Mouse (Mus musculus): ENCODE results near the gene Dctn5. TPM values are rescaled to one million over a fixed set of nuclear protein-coding genes. Genes with fewer than 3 reads are reported as not detected.

Dctn5 gene
- polyA plus RNA-seq, 1 experiment: 3.7 TPM

DNA sequence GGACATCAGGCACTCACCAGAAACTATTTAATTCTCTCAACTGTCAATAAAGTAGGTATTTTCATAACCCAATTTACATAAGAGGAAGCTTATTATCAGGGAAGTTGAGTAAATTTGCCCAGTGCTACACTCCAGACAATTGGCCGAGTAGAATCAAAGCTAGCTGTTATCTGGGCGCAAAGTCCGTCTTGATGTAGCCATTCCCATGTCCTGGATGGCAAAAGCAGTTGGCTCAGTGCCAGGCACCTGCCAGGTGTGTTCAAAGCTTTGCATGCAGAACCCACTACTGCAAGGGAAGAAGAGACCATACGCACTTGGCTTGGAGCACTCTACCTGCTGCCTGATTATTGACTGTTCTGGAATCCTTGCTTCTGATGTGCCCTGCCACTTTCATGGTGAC lies 19.6 kb downstream of the Dctn5 start:
- no peak for TF ChIP-seq GATA1 (IDR thresholded peaks at IDR 0.05; ENCODE audit: low read length)

- no peak for TF ChIP-seq GATA1 (IDR thresholded peaks at IDR 0.05; ENCODE audit: low read length)
These were observed 25.6 kb downstream of the Dctn5 start for GRCm38 (mm10) chr7:122158488-122158887.

- TF ChIP-seq GATA1 (IDR thresholded peaks at IDR 0.05; ENCODE audit: low read length): no peak
These were observed 26.4 kb downstream of the Dctn5 start, which contains the start of gene Plk1 for GRCm38 (mm10) chr7:122158915-122159902. Plk1 (plus strand) TSS chr7:122159439.

DNA sequence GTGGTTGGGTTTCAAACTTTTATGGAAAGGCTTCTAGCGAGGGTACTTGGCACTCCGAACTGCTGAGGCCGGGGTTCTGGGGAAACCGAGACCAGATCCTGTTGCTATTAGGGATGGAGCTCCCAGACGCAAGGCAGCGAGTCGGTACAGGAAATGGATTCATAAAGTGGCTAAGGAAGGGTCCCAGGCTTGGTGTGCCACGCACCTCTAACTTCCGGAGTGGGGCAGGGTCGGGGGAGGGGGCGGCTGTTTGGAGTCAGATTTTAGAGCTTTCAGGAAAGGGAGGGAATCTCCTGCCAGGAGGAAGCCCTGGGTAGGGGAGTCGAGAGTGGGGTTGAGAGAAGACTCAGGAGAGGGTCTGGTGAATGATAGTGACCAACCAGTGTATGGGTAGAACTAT lies 27.2 kb downstream of the Dctn5 start:
- no peak for TF ChIP-seq GATA1 (IDR thresholded peaks at IDR 0.05; ENCODE audit: low read length)

GRCm38 (mm10) chr7:122163766-122164165 lies 30.9 kb downstream of the Dctn5 start:
- no peak for TF ChIP-seq GATA1 (IDR thresholded peaks at IDR 0.05; ENCODE audit: low read length)

DNA sequence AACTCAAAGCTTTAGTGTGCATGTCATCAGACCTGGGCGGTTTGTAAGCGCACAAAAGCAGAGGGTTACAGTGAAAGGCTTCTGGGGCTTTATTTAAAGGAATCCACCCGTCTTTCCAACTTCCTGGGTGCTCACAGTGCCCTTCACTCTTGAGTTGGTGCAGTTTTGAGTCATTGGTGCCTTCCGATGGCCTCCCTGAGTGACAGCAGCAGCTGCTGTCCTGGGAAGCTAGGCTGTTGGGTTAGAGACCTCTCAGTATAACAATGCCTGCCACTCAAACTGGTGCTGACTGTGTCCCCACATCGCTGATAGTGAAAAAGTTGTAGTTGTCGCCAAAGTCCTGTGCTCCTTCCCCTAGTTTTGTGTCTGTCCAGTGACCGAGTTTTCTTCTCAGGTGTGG lies 34.4 kb downstream of the Dctn5 start:
- TF ChIP-seq GATA1 (IDR thresholded peaks at IDR 0.05; ENCODE audit: low read length): no peak

- no peak for TF ChIP-seq GATA1 (IDR thresholded peaks at IDR 0.05; ENCODE audit: low read length)
These were observed 37.9 kb downstream of the Dctn5 start for GRCm38 (mm10) chr7:122170705-122171104.

DNA sequence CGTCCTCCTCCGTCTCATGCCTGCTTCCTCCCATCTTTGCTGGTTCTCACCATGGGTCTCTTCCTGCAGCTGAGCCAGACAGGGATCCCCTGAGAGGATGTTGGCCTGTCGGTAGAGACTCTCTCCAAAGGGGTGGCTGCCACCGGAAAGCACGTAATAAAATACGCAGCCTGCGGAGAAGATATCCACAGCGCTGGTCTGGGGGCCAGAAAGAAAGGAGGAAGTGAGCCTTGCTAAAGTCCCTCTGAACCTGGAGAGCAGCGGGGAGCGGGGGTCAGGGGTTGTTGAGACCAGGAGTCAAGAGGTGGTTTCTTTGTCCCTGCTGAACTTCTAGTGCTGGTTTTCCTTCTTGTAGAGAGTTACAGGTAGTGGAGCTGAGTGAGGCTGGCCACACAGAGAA lies 38.8 kb downstream of the Dctn5 start:
- no peak for TF ChIP-seq GATA1 (IDR thresholded peaks at IDR 0.05; ENCODE audit: low read length)

- no peak for TF ChIP-seq GATA1 (IDR thresholded peaks at IDR 0.05; ENCODE audit: low read length)
These were observed 47.9 kb downstream of the Dctn5 start for GRCm38 (mm10) chr7:122180720-122181119.

- TF ChIP-seq GATA1 (IDR thresholded peaks at IDR 0.05; ENCODE audit: low read length): no peak
These were observed 51.7 kb downstream of the Dctn5 start for GRCm38 (mm10) chr7:122184569-122184968.

- no peak for TF ChIP-seq GATA1 (IDR thresholded peaks at IDR 0.05; ENCODE audit: low read length)
These were observed 53.2 kb downstream of the Dctn5 start, which contains the start of gene Ern2 for GRCm38 (mm10) chr7:122186043-122186442. Ern2 (minus strand) TSS chr7:122186207.

- no peak for TF ChIP-seq GATA1 (IDR thresholded peaks at IDR 0.05; ENCODE audit: low read length)
These were observed 56.6 kb downstream of the Dctn5 start for GRCm38 (mm10) chr7:122189484-122189883.

DNA sequence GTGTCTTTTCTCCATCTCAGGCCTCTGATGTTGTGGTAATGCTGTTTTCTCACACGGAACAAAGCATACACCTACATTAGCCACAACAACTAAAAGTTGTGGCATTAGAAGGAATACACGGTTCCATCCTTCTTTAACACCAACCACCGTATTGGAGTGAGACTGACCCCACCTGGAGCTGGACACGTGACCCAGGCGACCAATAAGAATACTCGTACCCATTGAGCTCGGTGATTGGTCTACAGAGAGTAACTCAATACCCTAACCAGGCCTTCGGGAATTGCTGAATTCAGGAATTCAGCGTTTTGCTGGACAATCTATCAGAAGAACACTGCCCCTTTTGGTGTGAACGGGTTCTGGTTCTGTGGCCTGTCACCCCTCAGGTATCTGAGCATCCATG lies 58.3 kb downstream of the Dctn5 start:
- TF ChIP-seq GATA1 (IDR thresholded peaks at IDR 0.05; ENCODE audit: low read length): no peak

DNA sequence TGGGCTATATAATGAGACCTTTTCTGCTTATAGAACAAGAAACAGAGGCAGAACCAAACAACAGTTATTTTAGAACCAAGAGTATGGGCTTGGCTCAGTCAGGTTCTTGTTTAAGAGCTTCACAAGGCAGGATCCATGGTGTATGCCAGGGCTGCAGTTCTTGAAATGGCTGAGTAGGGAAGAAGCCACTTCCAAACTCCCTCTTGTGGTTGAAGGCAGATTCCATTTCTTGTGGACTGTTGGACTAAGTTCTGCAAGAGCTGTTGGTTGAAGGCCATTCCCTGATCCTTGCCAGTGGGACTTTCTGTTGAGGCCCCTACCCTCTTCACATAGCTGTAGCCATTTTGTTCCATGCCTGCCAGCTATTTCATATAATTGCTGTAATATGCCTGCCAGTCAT lies 61.1 kb downstream of the Dctn5 start:
- no peak for TF ChIP-seq GATA1 (IDR thresholded peaks at IDR 0.05; ENCODE audit: low read length)

DNA sequence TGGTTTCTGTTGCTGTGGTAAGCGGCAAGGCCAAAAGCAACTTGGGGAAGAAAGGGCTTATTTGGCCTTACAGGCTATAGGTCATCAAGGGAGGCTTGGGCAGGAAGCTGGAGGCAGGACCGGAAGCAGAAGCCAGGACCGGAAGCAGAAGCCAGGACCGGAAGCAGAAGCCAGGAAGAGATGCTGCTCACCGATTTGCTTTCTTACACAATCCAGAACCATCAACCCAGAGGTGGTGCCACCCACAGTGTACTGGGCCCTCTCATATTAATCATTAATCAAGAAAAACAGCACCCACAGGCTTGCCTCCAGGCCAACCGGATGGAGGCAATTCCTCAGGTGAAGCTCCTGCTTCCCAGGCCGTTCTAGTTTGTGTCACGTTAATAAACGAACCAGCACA lies 63.9 kb downstream of the Dctn5 start:
- TF ChIP-seq GATA1 (IDR thresholded peaks at IDR 0.05; ENCODE audit: low read length): no peak

DNA sequence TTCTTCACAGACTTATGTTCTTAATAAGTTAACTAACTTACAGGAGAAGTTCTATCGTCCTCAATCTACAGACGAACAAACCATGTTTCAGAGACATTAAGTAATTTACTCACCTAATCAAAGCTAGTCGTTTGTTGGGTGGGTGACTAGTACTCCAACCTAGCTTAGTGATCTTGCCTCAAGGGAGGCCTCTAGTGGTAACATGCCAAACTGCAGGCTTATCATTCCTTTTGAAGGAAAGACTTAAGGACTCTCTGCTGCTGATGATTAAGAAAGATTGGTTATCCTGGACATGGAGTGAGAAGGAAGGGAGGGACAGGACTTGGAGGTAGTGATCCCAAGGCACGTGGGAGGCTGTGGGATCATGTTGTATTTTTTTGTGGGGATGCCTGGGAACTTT lies 64.5 kb downstream of the Dctn5 start:
- no peak for TF ChIP-seq GATA1 (IDR thresholded peaks at IDR 0.05; ENCODE audit: low read length)

Other genes starting within 250 kb of the Dctn5 start
- 10.2 and 13.0 TPM in 2 replicates for gene Cog7, start 151.3 kb upstream of the Dctn5 start, polyA plus RNA-seq (2012)
- 235 and 253 TPM in 2 replicates for gene Gga2, start 111.8 kb upstream of the Dctn5 start, polyA plus RNA-seq (2012)
- 26.4 and 29.9 TPM in 2 replicates for gene Ubfd1, start 65.9 kb upstream of the Dctn5 start, polyA plus RNA-seq (2012)
- 10.9 and 13.8 TPM in 2 replicates for gene Ears2, start 65.8 kb upstream of the Dctn5 start, polyA plus RNA-seq (2012)
- gene Ndufab1, start 31.2 kb upstream of the Dctn5 start, polyA plus RNA-seq (2012): 1,652 and 2,549 TPM in 2 replicates
- 3.8 and 4.8 TPM in 2 replicates for gene Palb2, start 56 bp upstream of the Dctn5 start, polyA plus RNA-seq (2012)
- 105 and 122 TPM in 2 replicates for gene Plk1, start 26.4 kb downstream of the Dctn5 start, polyA plus RNA-seq (2012)
- gene Ern2, start 53.2 kb downstream of the Dctn5 start, polyA plus RNA-seq (2012): not detected in 2 replicates
- gene Chp2, start 86.5 kb downstream of the Dctn5 start, polyA plus RNA-seq (2012): not detected in 2 replicates
- not detected in 2 replicates for gene Prkcb, start 155.7 kb downstream of the Dctn5 start, polyA plus RNA-seq (2012)

All from G1E-ER4 (cell line).